Mouse (Mus musculus) layer of hippocampus, adult 9-10 months (tissue): ENCODE data around the gene Trpv5.

Experiments used
- DNase-seq: peaks from one replicate; pipeline ENCODE4 v3.0.0; 2022; ENCODE audit warnings: low spot score

Gene Trpv5

DNA sequence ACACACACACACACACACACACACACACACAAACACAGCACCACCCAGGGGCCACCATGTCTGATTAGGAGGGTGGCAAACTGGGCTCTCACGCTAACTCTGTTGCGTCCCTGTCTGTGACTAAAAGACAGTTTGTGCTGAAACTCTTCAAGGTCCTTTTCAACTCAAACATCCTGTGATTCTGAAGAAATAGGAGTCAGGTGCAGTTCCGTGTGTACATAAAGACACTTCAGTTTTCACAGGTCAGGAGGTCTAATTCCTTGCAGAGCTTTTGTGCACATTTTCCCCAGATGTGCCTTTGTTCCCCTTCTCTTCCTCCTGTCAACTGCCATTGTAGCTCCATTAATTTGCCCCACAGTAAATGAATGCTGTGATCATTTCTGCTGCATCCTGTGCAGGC, 40.1 kb downstream of the Trpv5 start:
- no peak for DNase-seq

DNA sequence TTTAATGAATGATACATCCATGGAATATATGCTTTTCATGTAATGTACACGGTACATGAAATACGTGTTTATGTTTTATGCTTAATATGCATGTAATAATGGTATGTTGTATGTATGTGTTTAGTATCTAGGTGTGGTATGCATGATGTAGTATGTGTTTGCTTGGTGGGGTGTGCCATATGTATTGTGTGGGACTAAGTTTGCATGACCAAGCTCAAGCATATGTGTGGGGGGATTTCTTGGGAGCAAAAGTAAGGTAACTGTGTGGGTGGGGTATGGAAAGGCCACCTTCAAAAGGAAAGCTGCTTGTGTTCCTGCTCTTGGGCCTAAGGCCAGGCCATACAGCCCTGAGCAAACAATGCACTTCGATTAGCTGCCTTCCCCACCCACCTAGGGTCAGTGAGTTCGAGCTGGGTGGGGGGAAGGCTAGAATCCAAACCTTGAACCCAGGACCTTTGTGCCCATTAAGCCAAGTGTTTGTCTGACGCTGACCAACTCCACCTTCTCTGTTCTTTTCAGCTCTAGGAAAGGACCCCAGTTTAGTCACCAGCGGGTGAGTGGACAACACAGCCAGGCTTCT, 42.6 kb downstream of the Trpv5 start:
- no peak for DNase-seq

GRCm38 (mm10) chr6:41637393-41637792, 43.2 kb downstream of the Trpv5 start:
- no peak for DNase-seq

- no peak for DNase-seq
Observed at GRCm38 (mm10) chr6:41636178-41636577, 44.4 kb downstream of the Trpv5 start, which contains the start of gene Trpv6. TSS of gene Trpv6 (minus strand) at chr6:41636405.

- DNase-seq: no peak
Observed at GRCm38 (mm10) chr6:41635211-41635610, 45.4 kb downstream of the Trpv5 start.

DNA sequence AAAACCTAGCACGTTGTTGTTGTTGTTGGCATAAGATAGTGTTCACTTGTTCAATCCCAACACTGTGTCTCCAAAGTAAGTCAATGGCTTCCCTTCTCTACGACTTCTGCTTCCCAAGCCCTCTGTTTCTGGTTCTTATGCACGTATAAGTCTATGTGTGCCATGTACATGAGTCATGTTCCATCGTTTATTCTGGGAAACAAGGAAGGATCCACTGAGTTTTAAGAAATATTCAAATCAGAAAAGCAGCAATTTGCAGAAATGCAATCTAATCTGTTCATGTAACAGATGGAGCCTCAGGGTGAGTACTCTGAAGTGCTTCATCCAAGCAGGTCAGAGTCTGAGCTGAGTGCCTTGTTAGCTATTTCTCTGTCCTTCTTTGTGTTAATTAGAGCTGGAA, 49.0 kb downstream of the Trpv5 start:
- DNase-seq: no peak

GRCm38 (mm10) chr6:41630791-41631190, 49.8 kb downstream of the Trpv5 start:
- DNase-seq: no peak

DNA sequence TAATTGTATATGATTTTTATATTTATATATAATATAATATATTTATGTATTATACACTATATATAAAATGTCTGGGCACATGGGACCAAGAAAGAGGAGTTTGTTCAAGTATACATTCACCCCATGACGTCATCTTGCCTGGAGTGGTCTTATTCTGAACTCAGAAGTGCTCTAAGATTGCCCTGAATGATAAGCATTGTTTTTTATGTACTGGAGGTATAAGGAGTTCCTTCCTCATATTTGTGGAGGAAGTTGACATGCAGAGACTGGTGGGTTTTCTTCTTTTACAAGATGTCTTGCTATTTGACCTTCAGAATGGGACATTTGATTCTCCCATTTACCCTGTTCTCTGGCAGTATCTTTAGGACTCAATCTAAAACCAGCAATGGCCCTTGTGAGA, 52.4 kb downstream of the Trpv5 start:
- DNase-seq: no peak

GRCm38 (mm10) chr6:41622661-41623060, 57.9 kb downstream of the Trpv5 start:
- DNase-seq: peak; percentile 13

- DNase-seq: no peak
Observed at GRCm38 (mm10) chr6:41621241-41621990, 59.2 kb downstream of the Trpv5 start.

DNA sequence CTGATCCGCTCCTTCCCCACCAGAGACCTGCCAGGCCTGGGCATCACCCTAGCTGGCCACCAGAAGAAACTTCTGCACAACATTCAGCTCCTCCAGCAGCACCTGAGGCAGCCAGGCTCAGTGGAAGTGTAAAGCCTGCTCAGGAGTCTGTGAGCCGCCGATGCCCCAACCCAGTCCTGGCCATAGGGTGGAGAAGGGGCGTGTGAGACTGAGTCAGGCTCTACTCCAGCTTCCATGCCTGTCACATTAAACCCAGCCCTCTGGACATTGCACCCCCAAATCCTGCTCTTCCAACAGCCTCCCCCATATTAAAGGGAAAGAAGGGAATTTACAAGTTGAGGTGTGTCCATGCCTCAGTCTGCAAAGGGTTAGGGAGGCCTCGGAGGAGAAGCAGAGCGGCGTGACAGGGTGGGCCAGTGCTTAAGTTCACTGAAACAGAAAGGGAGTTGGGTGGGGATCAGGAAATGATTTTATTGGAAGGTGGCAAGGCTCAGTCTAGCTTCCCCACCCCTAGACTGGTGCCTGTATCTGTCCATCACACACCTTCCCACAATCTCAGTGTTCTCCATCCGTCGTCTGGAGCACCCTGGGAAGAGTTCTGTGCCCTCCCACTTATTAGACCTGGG, 60.3 kb downstream of the Trpv5 start:
- no peak for DNase-seq

- DNase-seq: no peak
Observed at GRCm38 (mm10) chr6:41607637-41608036, 72.9 kb downstream of the Trpv5 start.

DNA sequence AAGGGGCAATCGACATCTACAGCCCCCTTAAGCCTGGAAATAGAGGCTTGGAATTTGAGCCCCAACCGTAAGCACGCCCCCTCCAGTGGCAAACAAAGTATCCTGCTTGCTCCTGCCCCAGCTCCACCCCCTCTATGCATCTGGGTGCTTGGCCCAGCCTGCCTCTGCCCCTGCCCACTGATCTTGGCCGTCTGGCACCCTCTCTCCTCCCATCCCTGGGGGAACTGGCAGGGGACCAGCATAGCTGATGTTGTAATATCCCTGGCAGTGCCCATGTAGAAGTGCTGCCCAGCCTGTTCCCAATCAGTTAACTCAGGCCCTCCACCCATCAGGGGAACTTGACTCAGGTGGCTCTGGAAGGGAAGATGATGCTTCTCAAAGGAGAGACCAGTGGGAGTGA, 74.4 kb downstream of the Trpv5 start:
- DNase-seq: peak; percentile 35

DNA sequence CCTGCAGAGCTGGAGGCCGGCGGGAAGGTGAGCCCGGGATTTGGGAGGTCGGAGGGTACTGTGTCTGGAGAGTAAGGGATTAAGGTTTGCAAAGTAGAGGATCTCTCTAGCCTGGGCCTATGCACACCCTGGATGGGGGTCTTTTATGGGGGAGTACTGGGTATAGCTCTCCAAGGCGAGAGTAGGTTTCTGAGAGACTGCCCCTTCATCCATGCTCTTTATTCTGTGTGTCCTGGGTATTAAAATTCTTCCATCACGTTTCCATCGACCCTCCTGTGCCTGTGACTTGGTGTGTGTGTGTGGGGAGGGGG, 74.8 kb downstream of the Trpv5 start:
- DNase-seq: no peak

GRCm38 (mm10) chr6:41605061-41605793, 75.3 kb downstream of the Trpv5 start, which contains the start of gene Ephb6:
TSS of gene Ephb6 (plus strand) at chr6:41605482.
- no peak for DNase-seq

GRCm38 (mm10) chr6:41604401-41605050, 76.0 kb downstream of the Trpv5 start:
- peak; percentile 13 for DNase-seq
